Mouse (Mus musculus): ENCODE measurements at regions not wholly inside any gene's neighbourhood (a gene's known extent, or its start where the extent isn't known, plus 50 kb on each side); places are given as distances from the start of the nearest gene placed in this dataset.

DNA sequence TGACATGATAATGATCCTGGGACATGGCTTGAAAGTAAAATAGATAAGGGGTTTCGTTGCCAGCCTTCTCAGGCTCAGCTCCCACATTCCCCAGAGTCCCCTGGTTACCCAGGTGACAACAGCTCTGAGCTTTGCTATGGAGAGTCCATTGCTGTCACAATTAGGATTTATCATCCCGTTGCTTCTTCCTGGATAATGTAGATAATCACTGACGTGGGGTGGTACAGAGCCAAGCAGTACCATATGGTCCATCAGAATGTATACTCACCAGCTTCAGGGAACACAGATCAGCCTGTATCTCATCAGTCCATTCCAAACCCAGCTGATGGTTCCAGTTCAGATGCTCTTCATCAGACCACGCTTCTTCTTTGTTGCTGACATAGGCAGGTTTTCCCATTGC, 145.7 kb upstream of the Sfrp2 start:
- Histone ChIP-seq H3K4me2 (replicated peaks) (no peak overlapping the region), H3K4me1 (no peaks in the 10 kb centered on the region), H3K9ac (no peak overlapping the region), H3K4me3 (no peak overlapping the region), H3K27ac (no peak overlapping the region), H3K27me3 (replicated peaks) (no peaks in the 10 kb centered on the region), H3K9me3 (no peaks in the 10 kb centered on the region), H3K36me3 (no peaks in the 10 kb centered on the region)
- 56% methylated on average over 4 of the region's 4 CpGs for WGBS
- no peak for ATAC-seq (ENCODE audit: low FRiP score, low read depth)

DNA sequence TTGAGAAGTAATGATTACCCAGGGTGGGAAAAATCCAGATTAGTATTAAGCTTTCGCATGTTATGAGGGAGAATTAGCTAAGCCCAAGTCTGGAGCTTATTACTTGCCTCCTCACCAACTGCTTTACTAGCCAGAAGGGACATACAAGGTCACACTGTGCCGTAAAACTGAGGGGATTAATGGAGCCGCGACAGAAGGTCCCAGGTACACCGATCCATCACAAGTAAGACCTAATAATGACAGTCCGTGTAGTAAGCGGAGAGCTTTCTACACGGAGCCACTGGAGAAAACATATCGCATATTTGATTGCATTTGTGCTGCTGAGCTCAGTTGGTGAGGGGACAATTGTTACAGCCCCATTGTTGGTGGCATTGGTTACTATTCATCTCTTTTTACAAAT, 133.1 kb upstream of the Sfrp2 start:
- WGBS: 76% methylated on average over 9 of the region's 9 CpGs

DNA sequence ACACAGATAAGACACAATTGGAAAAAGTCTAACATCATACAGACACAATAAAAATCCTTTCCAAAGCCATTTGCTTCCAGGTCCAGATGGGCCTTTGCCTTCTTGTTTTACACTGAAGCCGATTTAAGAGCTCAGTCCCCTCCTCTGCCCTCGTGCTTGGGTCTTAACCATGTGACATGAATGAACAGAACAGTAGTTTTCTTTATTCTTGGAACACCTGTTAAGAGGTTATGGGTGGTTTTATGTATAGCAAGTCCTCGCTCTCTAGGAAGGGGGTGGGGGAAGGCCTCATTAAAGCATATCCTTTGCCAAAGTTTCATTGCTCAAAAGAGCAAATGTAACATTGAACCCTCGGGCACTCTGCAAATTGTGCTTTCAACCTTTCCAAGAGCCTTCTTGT, 125.7 kb upstream of the Sfrp2 start:
- Histone ChIP-seq H3K4me2 (replicated peaks) (no peak overlapping the region), H3K4me1 (no peaks in the 10 kb centered on the region), H3K9me3 (no peaks in the 10 kb centered on the region), H3K27me3 (replicated peaks) (no peaks in the 10 kb centered on the region), H3K27ac (no peak overlapping the region), H3K9ac (no peak overlapping the region), H3K36me3 (no peaks in the 10 kb centered on the region), H3K4me3 (no peak overlapping the region)
- WGBS: 70% methylated on average over 4 of the region's 4 CpGs
- ATAC-seq (ENCODE audit: low FRiP score, low read depth): no peak

More for the DNA sequence above, 133.1 kb upstream of the Sfrp2 start:
- no peaks in the 10 kb centered on the region for H3K9me3 ChIP-seq
- no peak overlapping the region for H3K4me2 ChIP-seq (replicated peaks)
- no peak overlapping the region for H3K4me3 ChIP-seq
- H3K4me1 ChIP-seq: no peaks in the 10 kb centered on the region
- H3K27ac ChIP-seq: no peak overlapping the region
- 0 out of 2 replicates have a peak, but pooled peaks have one; percentile 25 for ATAC-seq (ENCODE audit: low FRiP score, low read depth)
- no peaks in the 10 kb centered on the region for H3K36me3 ChIP-seq
- no peaks in the 10 kb centered on the region for H3K27me3 ChIP-seq (replicated peaks)
- H3K9ac ChIP-seq: no peak overlapping the region

DNA sequence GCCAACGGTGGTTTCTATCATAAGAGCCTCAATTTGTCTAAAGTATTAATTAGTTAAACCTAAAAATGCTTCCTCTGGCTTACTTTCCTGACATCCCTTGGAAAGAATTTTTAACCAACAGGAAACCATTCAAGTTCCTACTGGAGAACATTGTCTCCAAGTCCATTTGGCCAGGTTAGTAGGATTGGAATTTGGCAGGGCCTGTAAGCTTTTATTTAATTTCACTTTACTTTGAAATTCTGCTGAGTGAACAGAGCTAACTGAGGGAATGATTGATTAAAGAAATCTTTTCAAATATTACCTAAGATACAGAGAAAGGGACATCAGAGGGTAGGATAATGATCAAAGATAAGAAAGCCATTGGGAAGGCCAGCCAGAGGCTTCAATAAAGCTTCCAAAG, 102.4 kb upstream of the Sfrp2 start:
- 98% methylated on average over 1 of the region's 1 CpGs for WGBS

DNA sequence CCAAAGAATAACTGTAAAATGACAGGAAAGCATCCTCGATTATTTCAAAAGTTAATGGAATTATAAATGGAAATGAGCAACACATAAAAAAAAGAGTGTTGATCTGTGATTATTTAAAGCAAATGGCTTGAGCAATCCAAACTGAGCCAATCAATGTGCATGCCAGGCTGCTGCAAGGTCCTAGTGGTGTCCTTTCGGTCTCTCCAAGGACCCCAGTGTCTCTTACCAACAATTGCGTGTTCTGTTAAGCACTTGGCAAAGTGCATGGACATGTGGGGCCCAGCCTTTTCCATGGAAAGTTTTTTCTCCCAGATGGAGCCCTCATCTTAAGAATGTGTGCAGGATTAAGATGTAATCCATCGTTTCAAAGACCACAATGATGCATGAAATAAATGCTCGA, 90.0 kb upstream of the Sfrp2 start:
- Histone ChIP-seq H3K4me3 (no peak overlapping the region), H3K27ac (no peak overlapping the region), H3K36me3 (no peaks in the 10 kb centered on the region), H3K27me3 (replicated peaks) (no peaks in the 10 kb centered on the region), H3K9me3 (no peaks in the 10 kb centered on the region), H3K4me2 (replicated peaks) (no peak overlapping the region), H3K4me1 (no peaks in the 10 kb centered on the region), H3K9ac (no peak overlapping the region)
- 89% methylated on average over 5 of the region's 5 CpGs for WGBS
- ATAC-seq (ENCODE audit: low FRiP score, low read depth): no peak

More for the DNA sequence above, 102.4 kb upstream of the Sfrp2 start:
- Histone ChIP-seq H3K9me3 (no peaks in the 10 kb centered on the region), H3K4me1 (no peaks in the 10 kb centered on the region), H3K36me3 (no peaks in the 10 kb centered on the region), H3K4me3 (no peak overlapping the region), H3K9ac (no peak overlapping the region), H3K27ac (no peak overlapping the region), H3K27me3 (replicated peaks) (no peaks in the 10 kb centered on the region), H3K4me2 (replicated peaks) (no peak overlapping the region)
- ATAC-seq (ENCODE audit: low FRiP score, low read depth): no peak

DNA sequence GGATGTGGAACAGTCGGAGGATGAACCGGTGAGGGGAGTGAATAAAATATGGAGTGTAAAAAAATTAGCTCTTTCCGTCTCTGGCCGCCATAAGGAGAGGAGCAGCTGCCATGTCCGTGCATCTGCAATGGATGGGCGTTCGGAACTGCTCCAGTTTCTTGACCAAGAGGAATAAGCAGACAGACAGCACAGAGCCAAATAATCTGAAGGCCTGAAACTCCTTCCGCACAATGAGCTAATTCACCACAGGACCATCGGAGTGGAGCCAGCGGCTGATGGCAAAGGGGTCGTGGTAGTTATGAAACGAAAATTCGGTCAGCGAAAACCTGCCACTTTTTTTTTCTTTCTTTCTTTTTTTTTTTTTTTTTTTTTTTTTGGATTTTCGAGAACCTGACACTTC, 79.5 kb upstream of the Sfrp2 start:
- Histone ChIP-seq H3K9ac (no peak overlapping the region), H3K36me3 (no peaks in the 10 kb centered on the region), H3K4me1 (no peaks in the 10 kb centered on the region), H3K4me3 (no peak overlapping the region), H3K27me3 (replicated peaks) (no peaks in the 10 kb centered on the region), H3K9me3 (no peaks in the 10 kb centered on the region), H3K4me2 (replicated peaks) (no peak overlapping the region), H3K27ac (no peak overlapping the region)
- ATAC-seq (ENCODE audit: low FRiP score, low read depth): no peak
- 93% methylated on average over 15 of the region's 15 CpGs for WGBS

DNA sequence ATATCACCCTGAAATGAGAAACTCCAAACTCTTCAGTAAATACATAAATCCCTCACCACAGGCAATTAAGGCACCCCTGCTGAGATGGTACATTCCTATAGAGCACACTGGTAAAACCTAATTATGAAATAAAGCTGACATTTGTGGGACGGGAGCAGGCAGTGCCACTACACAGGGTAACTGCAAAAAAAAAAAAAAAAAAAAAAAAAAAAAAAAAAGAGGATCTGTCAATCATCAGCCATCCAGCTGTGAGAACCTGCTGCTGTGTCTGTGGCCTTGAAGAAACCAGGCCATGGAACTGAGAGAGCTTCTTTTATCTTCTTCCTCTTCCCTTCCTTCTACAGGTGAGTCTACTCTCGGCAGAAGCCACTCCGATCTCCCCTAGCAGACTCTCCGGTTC, 78.6 kb upstream of the Sfrp2 start:
- WGBS: 86% methylated on average over 4 of the region's 4 CpGs
- Histone ChIP-seq H3K4me3 (no peak overlapping the region), H3K9ac (no peak overlapping the region), H3K4me2 (replicated peaks) (no peak overlapping the region), H3K9me3 (no peaks in the 10 kb centered on the region), H3K4me1 (no peaks in the 10 kb centered on the region), H3K36me3 (no peaks in the 10 kb centered on the region), H3K27ac (no peak overlapping the region), H3K27me3 (replicated peaks) (no peaks in the 10 kb centered on the region)
- no peak for ATAC-seq (ENCODE audit: low FRiP score, low read depth)

DNA sequence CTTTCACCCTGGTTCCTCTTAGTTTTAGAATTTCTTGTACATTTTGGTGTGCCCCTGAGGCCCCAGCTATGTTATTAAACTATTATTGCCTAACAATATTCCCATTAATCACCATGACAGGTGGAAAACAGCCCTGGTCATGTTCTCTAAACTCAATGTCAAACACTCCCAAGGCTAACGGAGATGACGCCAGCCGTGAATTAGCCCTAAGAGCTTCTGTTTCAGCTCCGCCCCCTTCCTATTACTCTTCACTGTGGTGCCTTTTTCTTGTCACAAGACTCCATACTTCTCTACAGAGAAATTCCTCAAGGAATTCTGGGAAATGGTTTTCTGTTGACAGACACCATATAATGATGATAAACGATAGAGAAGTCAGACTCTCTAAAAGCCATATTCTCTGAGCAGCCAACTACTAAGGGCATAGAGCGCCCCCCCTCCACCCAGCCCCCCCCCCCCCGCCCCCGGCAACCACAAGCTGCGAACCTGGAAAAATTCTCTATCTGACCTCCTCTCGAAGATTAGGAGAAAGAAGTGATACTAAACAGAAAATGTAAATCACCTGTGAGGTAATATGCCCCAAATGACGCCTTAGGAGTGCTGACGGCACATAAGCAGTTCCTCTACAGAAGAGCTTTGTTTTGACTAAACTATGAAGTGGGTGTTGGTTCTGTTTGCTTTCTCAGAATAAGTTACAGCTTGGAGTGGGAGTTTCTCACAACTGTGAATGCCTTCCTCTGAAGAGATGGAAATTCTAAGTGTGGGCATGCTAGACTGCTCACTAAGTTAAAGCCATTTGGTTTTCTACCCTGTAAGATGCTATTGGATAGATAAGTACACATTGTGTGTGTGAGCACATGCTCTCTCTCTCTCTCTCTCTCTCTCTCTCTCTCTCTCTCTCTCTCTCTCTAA, 76.8 kb upstream of the Sfrp2 start:
- H3K4me1 ChIP-seq: no peaks in the 10 kb centered on the region
- H3K4me3 ChIP-seq: no peak overlapping the region
- no peak overlapping the region for H3K27ac ChIP-seq
- H3K9me3 ChIP-seq: no peaks in the 10 kb centered on the region
- no peak for ATAC-seq (ENCODE audit: low FRiP score, low read depth)
- H3K27me3 ChIP-seq (replicated peaks): no peaks in the 10 kb centered on the region
- no peak overlapping the region for H3K4me2 ChIP-seq (replicated peaks)
- H3K36me3 ChIP-seq: no peaks in the 10 kb centered on the region
- no peak overlapping the region for H3K9ac ChIP-seq
- 79% methylated on average over 12 of the region's 12 CpGs for WGBS

DNA sequence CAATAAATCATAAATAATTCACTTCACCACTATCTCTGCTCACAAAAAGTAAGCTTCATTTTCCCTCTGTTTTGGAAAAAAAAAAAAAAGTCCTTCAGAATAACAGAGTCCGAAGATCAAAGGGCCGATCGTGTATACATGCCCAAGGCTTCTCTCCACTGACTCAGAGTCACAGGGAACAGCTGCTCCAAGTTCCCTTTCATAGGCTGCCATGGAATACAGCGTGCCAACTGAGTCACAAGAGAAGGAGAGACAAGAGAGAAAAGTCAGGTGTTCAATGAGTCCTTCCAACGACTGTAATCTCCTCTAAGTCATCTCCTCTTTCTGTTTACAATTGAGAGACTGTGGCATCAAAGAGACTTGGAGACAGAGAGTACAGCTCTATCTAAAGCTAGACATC, 71.6 kb upstream of the Sfrp2 start:
- H3K4me1 ChIP-seq: no peaks in the 10 kb centered on the region
- H3K4me2 ChIP-seq (replicated peaks): no peak overlapping the region
- WGBS: 81% methylated on average over 5 of the region's 5 CpGs
- no peak overlapping the region for H3K4me3 ChIP-seq
- H3K36me3 ChIP-seq: no peaks in the 10 kb centered on the region
- H3K9me3 ChIP-seq: no peaks in the 10 kb centered on the region
- no peak overlapping the region for H3K27ac ChIP-seq
- ATAC-seq (ENCODE audit: low FRiP score, low read depth): no peak
- H3K27me3 ChIP-seq (replicated peaks): no peaks in the 10 kb centered on the region
- no peak overlapping the region for H3K9ac ChIP-seq

DNA sequence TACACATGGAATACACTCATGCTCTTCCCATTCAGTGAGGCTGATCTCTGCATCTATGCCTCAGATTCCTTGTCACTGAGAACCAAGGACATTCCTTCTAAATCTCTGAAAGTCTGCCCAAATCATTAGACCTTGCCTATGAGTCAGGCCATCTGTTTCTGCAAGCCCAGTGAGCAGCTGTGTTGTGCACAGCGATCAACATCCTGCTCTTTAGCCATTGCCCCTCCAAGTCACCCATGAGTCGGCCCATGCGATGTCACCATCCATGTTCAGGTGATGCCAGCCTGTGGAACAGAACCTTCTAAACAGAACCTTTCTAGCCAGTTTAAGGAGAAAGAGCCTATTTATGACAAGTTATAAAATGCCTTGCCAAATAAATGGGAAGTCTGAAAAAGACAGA, 66.4 kb upstream of the Sfrp2 start:
- Histone ChIP-seq H3K4me2 (replicated peaks) (no peak overlapping the region), H3K9ac (no peak overlapping the region), H3K36me3 (no peaks in the 10 kb centered on the region), H3K4me3 (no peak overlapping the region), H3K27me3 (replicated peaks) (no peaks in the 10 kb centered on the region), H3K4me1 (no peaks in the 10 kb centered on the region), H3K27ac (no peak overlapping the region), H3K9me3 (no peaks in the 10 kb centered on the region)
- WGBS: 90% methylated on average over 3 of the region's 3 CpGs
- ATAC-seq (ENCODE audit: low FRiP score, low read depth): no peak

DNA sequence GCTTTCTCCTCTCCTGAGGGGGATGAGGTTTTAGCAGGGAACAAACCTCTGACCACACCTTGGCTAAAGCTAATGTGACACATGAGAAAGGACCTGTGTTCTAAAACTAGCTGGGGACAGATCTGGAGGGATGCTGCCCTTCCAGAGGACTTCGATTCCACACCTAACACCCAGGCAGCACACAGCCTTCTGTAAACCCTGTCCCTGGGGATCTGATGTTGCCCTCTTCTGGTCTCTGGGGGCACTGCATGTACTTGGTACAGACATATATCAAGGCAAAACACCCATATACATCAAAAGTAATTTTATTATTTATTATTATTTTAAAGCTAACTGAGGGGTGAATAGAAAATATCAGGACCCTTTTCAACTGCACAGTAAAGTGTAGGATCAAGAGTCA, 65.0 kb upstream of the Sfrp2 start:
- Histone ChIP-seq H3K27me3 (replicated peaks) (no peaks in the 10 kb centered on the region), H3K36me3 (no peaks in the 10 kb centered on the region), H3K9ac (no peak overlapping the region), H3K4me2 (replicated peaks) (no peak overlapping the region), H3K27ac (no peak overlapping the region), H3K4me1 (no peaks in the 10 kb centered on the region), H3K9me3 (no peaks in the 10 kb centered on the region), H3K4me3 (no peak overlapping the region)
- 63% methylated on average over 1 of the region's 1 CpGs for WGBS
- ATAC-seq (ENCODE audit: low FRiP score, low read depth): no peak

DNA sequence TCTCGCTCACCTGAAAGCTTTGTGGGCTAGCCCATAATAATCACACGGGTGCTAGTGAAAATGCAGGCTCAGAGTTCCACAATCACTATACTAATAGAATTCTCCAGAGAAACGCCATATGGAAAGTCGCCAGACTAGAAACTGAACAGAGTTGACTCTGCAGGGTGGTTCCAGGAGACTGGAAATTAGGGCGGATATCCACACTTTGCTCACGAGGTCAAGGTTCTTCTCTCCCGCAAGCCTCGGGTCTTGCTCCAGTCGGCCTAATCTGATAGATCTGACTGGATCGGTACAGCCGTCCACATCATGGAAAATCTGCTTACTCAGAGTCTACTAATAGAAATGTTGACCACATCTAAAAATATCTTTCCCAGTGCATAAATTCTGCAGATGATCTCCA, 61.6 kb upstream of the Sfrp2 start:
- no peak for ATAC-seq (ENCODE audit: low FRiP score, low read depth)
- Histone ChIP-seq H3K9ac (no peak overlapping the region), H3K4me1 (no peaks in the 10 kb centered on the region), H3K27ac (no peak overlapping the region), H3K36me3 (no peaks in the 10 kb centered on the region), H3K9me3 (no peaks in the 10 kb centered on the region), H3K4me2 (replicated peaks) (no peak overlapping the region), H3K4me3 (no peak overlapping the region), H3K27me3 (replicated peaks) (no peaks in the 10 kb centered on the region)
- 92% methylated on average over 11 of the region's 11 CpGs for WGBS

DNA sequence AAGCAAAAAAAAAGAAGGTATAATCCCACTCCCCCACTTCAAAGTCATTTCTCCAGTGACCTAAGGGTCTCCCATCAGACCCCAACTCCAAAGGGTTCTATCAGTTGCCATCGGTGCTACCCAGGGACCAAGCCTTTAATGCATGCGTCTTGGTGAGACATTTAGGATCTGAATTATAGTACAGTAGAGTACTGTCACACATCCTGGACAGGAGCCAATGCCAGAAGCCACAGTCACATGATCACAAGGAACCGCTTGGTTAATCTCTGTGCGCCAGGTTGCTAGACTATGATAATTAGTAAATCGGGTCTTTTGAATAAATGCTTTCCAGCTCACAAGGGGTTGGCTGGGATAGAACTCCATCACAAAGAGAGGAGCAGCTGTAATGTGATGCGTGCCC, 60.9 kb upstream of the Sfrp2 start:
- no peaks in the 10 kb centered on the region for H3K36me3 ChIP-seq
- H3K9me3 ChIP-seq: no peaks in the 10 kb centered on the region
- H3K4me1 ChIP-seq: no peaks in the 10 kb centered on the region
- H3K27me3 ChIP-seq (replicated peaks): no peaks in the 10 kb centered on the region
- H3K27ac ChIP-seq: no peak overlapping the region
- no peak overlapping the region for H3K4me3 ChIP-seq
- H3K4me2 ChIP-seq (replicated peaks): no peak overlapping the region
- 98% methylated on average over 6 of the region's 6 CpGs for WGBS
- no peak for ATAC-seq (ENCODE audit: low FRiP score, low read depth)
- H3K9ac ChIP-seq: no peak overlapping the region
